Mouse (Mus musculus) intestine, postnatal 0 days (tissue): ENCODE measurements at regions not wholly inside any gene's neighbourhood (a gene's known extent, or its start where the extent isn't known, plus 50 kb on each side); places are given as distances from the start of the nearest gene placed in this dataset.

Source experiments
- ATAC-seq: fragments of 200-750 bp; cut with Nextera tagmentation; 2 replicates; pipeline ENCODE4 v1.8.0; 2017; ENCODE audit warnings: mild to moderate bottlenecking, moderate TSS enrichment, moderate library complexity
- H3K27ac ChIP-seq: fragments of 300-500 bp; sonication (generic); 2 replicates; pipeline ENCODE4 v1.5.1; 2014; ENCODE audit warnings: mild to moderate bottlenecking, low read depth, low read length, moderate library complexity
- H3K27me3 ChIP-seq: fragments of 300-500 bp; sonication (generic); replicated peaks from 2 replicates; pipeline ENCODE4 v1.6.1; 2014; ENCODE audit warnings: low read length, mixed read lengths; ENCODE audit not compliant: control insufficient read depth, insufficient read depth
- H3K36me3 ChIP-seq: fragments of 300-500 bp; sonication (generic); 2 replicates; pipeline ENCODE4 v1.6.1; 2014; ENCODE audit warnings: mild to moderate bottlenecking, moderate library complexity; ENCODE audit not compliant: control insufficient read depth, insufficient read depth
- H3K4me1 ChIP-seq: fragments of 300-500 bp; sonication (generic); replicated peaks from 2 replicates; pipeline ENCODE4 v1.6.1; 2014; ENCODE audit warnings: antibody characterized with exemption, low read length, mixed read lengths; ENCODE audit not compliant: control insufficient read depth, insufficient read depth
- H3K4me2 ChIP-seq: fragments of 300-500 bp; sonication (generic); replicated peaks from 2 replicates; pipeline ENCODE4 v1.6.1; 2014; ENCODE audit warnings: low read depth, mild to moderate bottlenecking, moderate library complexity
- H3K4me3 ChIP-seq: fragments of 300-500 bp; sonication (generic); 2 replicates; pipeline ENCODE4 v1.5.1; 2014; ENCODE audit warnings: low read depth, low read length
- H3K9ac ChIP-seq: fragments of 300-500 bp; sonication (generic); 2 replicates; pipeline ENCODE4 v1.6.1; 2014; ENCODE audit warnings: mild to moderate bottlenecking, low read depth, low read length
- H3K9me3 ChIP-seq: fragments of 300-500 bp; sonication (generic); 2 replicates; pipeline ENCODE4 v1.6.1; 2016; ENCODE audit warnings: mixed run types; ENCODE audit not compliant: control insufficient read depth
- CTCF ChIP-seq: sonication (generic); IDR thresholded peaks from 2 replicates; pipeline ENCODE4 v1.5.1; 2016; ENCODE audit warnings: low read depth, mild to moderate bottlenecking, control low read depth, antibody characterized with exemption, moderate library complexity
- WGBS: fragments of 180-500 bp; shearing (Covaris S2); extraction: QIAGEN DNeasy Blood & Tissue Kit; methylation state at CpG from one replicate; pipeline ENCODE4 v1.1.7; 2014; 5-methylcytosine and 5-hydroxymethylcytosine counted together

GRCm38 (mm10) chr12:32581304-32581703, 202.8 kb downstream of the Ccdc71l start:
- no peak overlapping the region for H3K4me3 ChIP-seq
- H3K9ac ChIP-seq = no peak overlapping the region
- no peaks in the 10 kb centered on the region for H3K36me3 ChIP-seq
- no peak overlapping the region for H3K27ac ChIP-seq
- ATAC-seq = no peak
- 90% methylated on average over 6 of the region's 6 CpGs for WGBS
- no peak for TF ChIP-seq CTCF
- no peaks in the 10 kb centered on the region for H3K27me3 ChIP-seq
- H3K4me2 ChIP-seq = no peak overlapping the region
- H3K4me1 ChIP-seq = no peaks in the 10 kb centered on the region
- H3K9me3 ChIP-seq = no peaks in the 10 kb centered on the region

- no peak for ATAC-seq
- WGBS = 79% methylated on average over 10 of the region's 10 CpGs
- TF ChIP-seq CTCF = no peak
- no peak overlapping the region for H3K9ac ChIP-seq
- H3K36me3 ChIP-seq = no peaks in the 10 kb centered on the region
- no peaks in the 10 kb centered on the region for H3K27me3 ChIP-seq
- H3K9me3 ChIP-seq = no peaks in the 10 kb centered on the region
- H3K4me1 ChIP-seq = no peaks in the 10 kb centered on the region
- H3K4me3 ChIP-seq = no peak overlapping the region
- no peak overlapping the region for H3K27ac ChIP-seq
- no peak overlapping the region for H3K4me2 ChIP-seq
Observed at GRCm38 (mm10) chr12:32602131-32602815, 217.1 kb upstream of the Nampt start.

DNA sequence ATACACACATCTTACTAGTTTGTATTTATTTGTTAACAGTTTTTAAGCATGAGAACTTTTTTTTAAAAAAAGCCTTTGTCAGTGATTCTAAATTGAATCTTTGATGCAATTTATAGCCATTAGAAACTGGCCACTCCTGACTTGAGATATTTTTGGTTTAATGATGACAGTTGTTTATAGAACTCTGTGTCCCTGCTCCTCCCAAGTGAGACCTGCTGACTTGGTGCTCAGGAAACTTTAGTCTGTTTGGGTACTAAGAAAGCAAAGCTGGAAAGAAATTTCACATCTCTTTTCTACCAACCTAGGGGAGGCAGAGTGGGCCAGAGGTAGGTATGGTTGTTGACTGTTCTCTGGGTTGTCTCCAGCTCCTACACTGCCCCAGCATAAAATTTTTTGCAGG, 214.0 kb upstream of the Nampt start:
- no peak for TF ChIP-seq CTCF
- H3K4me3 ChIP-seq = no peak overlapping the region
- H3K36me3 ChIP-seq = no peaks in the 10 kb centered on the region
- H3K27me3 ChIP-seq = no peaks in the 10 kb centered on the region
- H3K4me2 ChIP-seq = no peak overlapping the region
- ATAC-seq = no peak
- H3K4me1 ChIP-seq = no peaks in the 10 kb centered on the region
- H3K27ac ChIP-seq = no peak overlapping the region
- no peak overlapping the region for H3K9ac ChIP-seq
- no peaks in the 10 kb centered on the region for H3K9me3 ChIP-seq

DNA sequence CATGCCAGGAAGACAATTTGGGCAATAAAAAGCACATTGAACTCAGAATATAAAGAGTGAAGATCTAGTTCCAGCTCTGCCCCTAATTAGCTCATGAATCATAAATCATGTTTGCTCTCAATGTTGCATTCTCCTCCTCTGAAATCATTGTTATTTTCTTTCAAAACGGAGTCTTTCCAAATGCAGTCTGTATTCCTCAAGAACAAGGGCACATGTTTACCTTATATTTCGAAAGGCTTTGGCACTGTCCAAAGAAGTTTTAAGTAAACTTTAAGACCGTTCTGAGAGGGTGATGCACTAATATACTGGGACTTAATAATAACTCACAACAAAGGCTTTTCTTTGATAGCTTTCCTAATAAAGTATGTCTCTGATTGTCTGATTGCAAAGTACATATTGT, 204.3 kb upstream of the Nampt start:
- H3K9me3 ChIP-seq = no peaks in the 10 kb centered on the region
- H3K9ac ChIP-seq = no peak overlapping the region
- no peaks in the 10 kb centered on the region for H3K4me1 ChIP-seq
- H3K27me3 ChIP-seq = no peaks in the 10 kb centered on the region
- no peaks in the 10 kb centered on the region for H3K36me3 ChIP-seq
- H3K4me2 ChIP-seq = no peak overlapping the region
- no peak for ATAC-seq
- 42% methylated on average over 3 of the region's 3 CpGs for WGBS
- H3K4me3 ChIP-seq = no peak overlapping the region
- no peak for TF ChIP-seq CTCF
- no peak overlapping the region for H3K27ac ChIP-seq

GRCm38 (mm10) chr12:32616086-32616485, 203.3 kb upstream of the Nampt start:
- H3K9ac ChIP-seq = no peak overlapping the region
- H3K27ac ChIP-seq = no peak overlapping the region
- H3K9me3 ChIP-seq = no peaks in the 10 kb centered on the region
- no peaks in the 10 kb centered on the region for H3K27me3 ChIP-seq
- H3K4me1 ChIP-seq = no peaks in the 10 kb centered on the region
- WGBS = 89% methylated on average over 5 of the region's 5 CpGs
- no peak for TF ChIP-seq CTCF
- H3K4me2 ChIP-seq = no peak overlapping the region
- H3K4me3 ChIP-seq = no peak overlapping the region
- ATAC-seq = no peak
- H3K36me3 ChIP-seq = no peaks in the 10 kb centered on the region

DNA sequence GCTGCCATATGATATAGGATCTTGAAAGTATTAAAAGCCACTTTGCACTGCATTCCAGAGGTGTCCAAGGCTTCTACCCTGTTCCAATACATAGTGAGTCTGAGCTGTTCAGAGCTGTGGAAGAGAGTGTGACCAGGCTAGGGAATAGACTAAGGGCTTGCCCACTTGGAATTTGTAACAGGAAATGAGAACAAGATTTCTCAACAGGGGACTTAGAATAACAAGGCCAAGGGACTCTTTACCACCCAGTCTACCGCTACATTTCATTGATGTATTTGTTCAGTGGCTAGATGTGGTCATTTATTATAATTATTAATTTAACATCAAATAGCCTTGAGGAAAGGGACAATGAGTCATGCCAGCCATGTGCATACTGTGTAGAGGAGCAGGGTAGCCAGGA, 202.3 kb upstream of the Nampt start:
- Histone ChIP-seq H3K9me3 (no peaks in the 10 kb centered on the region), H3K27me3 (no peaks in the 10 kb centered on the region), H3K4me1 (no peaks in the 10 kb centered on the region), H3K4me2 (no peak overlapping the region), H3K9ac (no peak overlapping the region), H3K4me3 (no peak overlapping the region), H3K27ac (no peak overlapping the region), H3K36me3 (no peaks in the 10 kb centered on the region)
- ATAC-seq = no peak
- no peak for TF ChIP-seq CTCF
- 78% methylated on average over 1 of the region's 1 CpGs for WGBS

DNA sequence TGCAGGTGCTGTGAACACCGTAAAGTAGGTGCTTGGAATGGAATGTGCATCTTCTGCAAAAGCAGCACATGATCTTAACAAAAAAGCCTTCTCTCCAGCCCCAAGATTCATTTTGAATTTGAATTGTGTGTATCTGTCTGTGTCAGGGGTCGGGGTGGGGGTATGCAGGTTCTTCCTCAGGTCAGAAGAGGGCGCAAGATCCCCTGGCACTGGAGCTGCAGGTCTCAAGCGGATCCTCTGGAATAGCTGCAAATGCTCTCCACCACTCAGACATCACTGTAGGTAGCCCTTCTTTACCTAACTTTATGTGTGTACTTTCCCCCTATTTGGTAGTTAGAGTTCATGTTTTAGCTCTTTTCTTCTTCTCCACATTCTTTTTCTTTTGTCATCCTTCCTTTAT, 199.5 kb upstream of the Nampt start:
- H3K9me3 ChIP-seq = no peaks in the 10 kb centered on the region
- TF ChIP-seq CTCF = no peak
- 73% methylated on average over 4 of the region's 4 CpGs for WGBS
- no peak overlapping the region for H3K4me2 ChIP-seq
- no peak overlapping the region for H3K9ac ChIP-seq
- ATAC-seq = no peak
- no peaks in the 10 kb centered on the region for H3K4me1 ChIP-seq
- no peak overlapping the region for H3K4me3 ChIP-seq
- H3K27me3 ChIP-seq = no peaks in the 10 kb centered on the region
- H3K36me3 ChIP-seq = no peaks in the 10 kb centered on the region
- no peak overlapping the region for H3K27ac ChIP-seq
